Mouse (Mus musculus) cerebellum, adult 2 months (tissue): ENCODE results near the gene Zfp644.

Experiments used
- CTCF ChIP-seq: fragments of 200-500 bp; IDR thresholded peaks from 2 replicates; pipeline ENCODE4 v1.5.1; 2011; ENCODE audit warnings: low read depth, mild to moderate bottlenecking, control low read depth, low read length, moderate library complexity, borderline replicate concordance; ENCODE audit not compliant: insufficient read depth
- POLR2A ChIP-seq: fragments of 200-500 bp; IDR thresholded peaks from 2 replicates; pipeline ENCODE4 v1.6.1; 2011; ENCODE audit warnings: low read length, control low read depth, borderline replicate concordance; ENCODE audit not compliant: insufficient read depth

DNA sequence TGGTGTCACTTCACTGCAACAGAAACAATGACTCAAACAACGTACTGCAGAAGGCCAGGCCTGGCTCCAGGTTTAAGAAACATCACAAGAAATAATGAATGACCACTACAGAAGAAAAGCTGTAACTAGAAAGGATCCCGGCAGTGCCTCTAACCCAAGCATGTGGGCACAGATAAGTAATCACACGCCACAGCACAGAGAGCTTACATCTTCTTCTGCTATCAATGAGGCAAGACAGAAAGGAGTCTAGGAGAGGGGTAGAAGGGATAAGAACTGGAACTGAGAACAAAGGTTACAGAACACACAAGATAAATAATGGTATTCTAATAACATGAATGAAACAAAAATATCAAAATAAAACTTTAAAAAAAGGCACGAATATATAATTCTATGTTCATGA is 32.2 kb downstream of the Zfp644 start:
- TF ChIP-seq CTCF (no peak), POLR2A (no peak)
